10 mouse cellular contexts compared by ENCODE assay signal in the genomic region with DNA sequence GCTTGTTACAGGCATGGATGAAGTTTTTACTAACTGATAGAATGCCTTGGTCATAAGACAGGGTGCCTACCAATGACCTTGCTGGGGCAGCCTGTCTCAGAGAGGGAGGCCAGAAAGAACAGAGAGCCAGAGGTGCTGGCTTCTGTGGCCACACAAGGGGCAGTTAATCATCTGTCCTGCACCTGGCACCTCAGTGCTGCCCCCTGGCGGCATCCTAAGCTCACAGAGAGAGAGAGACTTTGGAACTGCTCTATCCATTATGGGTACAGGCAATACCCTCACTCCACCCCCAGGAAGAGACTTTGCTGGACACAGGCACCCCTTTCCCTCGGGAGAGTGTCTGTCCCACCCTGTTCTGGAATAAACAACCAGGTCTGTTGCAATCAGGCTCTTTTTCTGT. TPM values are rescaled to one million over a fixed set of nuclear protein-coding genes. Genes with fewer than 3 reads are reported as not detected.
A peak's percentile ranks its signal among the peaks of the same experiment; 100 is the strongest.
DNase-seq lines count a peak whose midpoint lies in the region; ATAC-seq and TF ChIP-seq lines count a peak whose summit lies in the region.
"Had no signal": no experiment of that assay in that cellular context is flagged by ENCODE, and none has a peak within 500 bp of the region (broad histone marks: within the 10 kb centered on the region; RNA-seq: fewer than 3 reads in every experiment).

No protein-coding gene starts in this region.

- TF ChIP-seq POLR2A in kidney, adult 2 months (IDR thresholded peaks at IDR 0.05; ENCODE audit: low read depth, low read length), result no peak

- TF ChIP-seq EP300 in lung, postnatal 0 days (IDR thresholded peaks at IDR 0.05), result no peak

- peak; percentile 48 for ATAC-seq in lung, postnatal 0 days

- WGBS in kidney, adult 2 months, result 23% methylated on average over 2 of the region's 2 CpGs
- 14% methylated on average over 2 of the region's 2 CpGs for WGBS in lung, postnatal 0 days

- H3K27ac ChIP-seq in kidney, adult 2 months (ENCODE audit: insufficient read depth, low read depth, low read length), result no peak overlapping the region
- no peak overlapping the region for H3K27ac ChIP-seq in lung, postnatal 0 days (ENCODE audit: low read length)
- H3K27ac ChIP-seq: heart, embryonic 15.5 days; neural tube, embryonic 12.5 days had no signal

- peak; percentile 68 for TF ChIP-seq CTCF in kidney, adult 2 months (conservative IDR thresholded peaks at IDR 0.05; ENCODE audit: insufficient read depth, insufficient read length, low read depth, low read length)
- TF ChIP-seq CTCF in lung, postnatal 0 days (IDR thresholded peaks at IDR 0.05), result peak; percentile 79

- H3K9ac ChIP-seq in lung, postnatal 0 days (replicated peaks; ENCODE audit: low read depth), result no peak overlapping the region
- H3K9ac ChIP-seq: heart, embryonic 15.5 days; neural tube, embryonic 12.5 days had no signal

- H3K4me1 ChIP-seq in kidney, adult 2 months (ENCODE audit: control insufficient read depth, insufficient read depth, low read length), result peaks cover 4% of the 10 kb centered on the region
- no peaks in the 10 kb centered on the region for H3K4me1 ChIP-seq in lung, postnatal 0 days (ENCODE audit: insufficient read depth, low read depth, low read length)

- H3K27me3 ChIP-seq in kidney, adult 2 months (replicated peaks; ENCODE audit: control insufficient read depth, insufficient read depth, low read length), result no peaks in the 10 kb centered on the region
- no peaks in the 10 kb centered on the region for H3K27me3 ChIP-seq in lung, postnatal 0 days (replicated peaks; ENCODE audit: insufficient read depth, low read length)
- H3K27me3 ChIP-seq: heart, embryonic 15.5 days; neural tube, embryonic 12.5 days had no signal

- no peak overlapping the region for H3K4me2 ChIP-seq in lung, postnatal 0 days (replicated peaks; ENCODE audit: low read depth, low read length)
- H3K4me2 ChIP-seq: heart, embryonic 15.5 days; neural tube, embryonic 12.5 days had no signal

- H3K36me3 ChIP-seq in kidney, adult 2 months (ENCODE audit: control insufficient read depth, insufficient read depth, low read length), result no peaks in the 10 kb centered on the region
- H3K36me3 ChIP-seq in lung, postnatal 0 days (ENCODE audit: insufficient read depth, low read length), result no peaks in the 10 kb centered on the region
- H3K36me3 ChIP-seq: heart, embryonic 15.5 days; neural tube, embryonic 12.5 days had no signal

- no peaks in the 10 kb centered on the region for H3K9me3 ChIP-seq in lung, postnatal 0 days (ENCODE audit: low read length)
- H3K9me3 ChIP-seq: heart, embryonic 15.5 days; neural tube, embryonic 12.5 days had no signal

- DNase-seq in cerebellum, adult 9-11 months, result peak; percentile 9
- no peak for DNase-seq in cerebellum, adult 11 months
- DNase-seq in retina, adult 2 months (ENCODE audit: low read depth, low spot score), result peak; percentile 4
- no peak for DNase-seq in retina, embryonic 14.5 days (ENCODE audit: low spot score)
- peak; percentile 60 for DNase-seq in embryo, embryonic 10 days (ENCODE audit: low spot score)
- DNase-seq in kidney, adult 2 months, result peak; percentile 63
- peak; percentile 64 for DNase-seq in lung, postnatal 0 days (ENCODE audit: low spot score)
- peak; percentile 48 to 64 for DNase-seq in spleen, postnatal 36 days (ENCODE audit: low spot score in 2 of 2)

- H3K4me3 ChIP-seq in kidney, adult 2 months (ENCODE audit: insufficient read depth, low read depth, low read length), result no peak overlapping the region
- H3K4me3 ChIP-seq in lung, postnatal 0 days (ENCODE audit: low read depth, low read length), result no peak overlapping the region
- H3K4me3 ChIP-seq: heart, embryonic 15.5 days; neural tube, embryonic 12.5 days had no signal

RNA-seq across cellular contexts. Expression of gene Art4, which starts 9.7 kb away (rescaled TPM):
- polyA plus RNA-seq in kidney, adult 2 months (2012; rRNA removed), result 4.9 TPM in 2 replicates
- 7.5 and 7.9 TPM in 2 replicates for polyA plus RNA-seq in lung, postnatal 0 days (2015; fragmentation: Nextera tagmentation; extraction: Ambion mirVana)

RNA-seq across cellular contexts. Expression of gene Smco3, which starts 12.5 kb away (rescaled TPM):
- 0.59 and 0.81 TPM in 2 replicates for polyA plus RNA-seq in kidney, adult 2 months (2012; rRNA removed)
- polyA plus RNA-seq in lung, postnatal 0 days (2015; fragmentation: Nextera tagmentation; extraction: Ambion mirVana), result 2.3 and 3.4 TPM in 2 replicates
- polyA plus RNA-seq: heart, embryonic 15.5 days had no signal

RNA-seq across cellular contexts. Expression of gene Wbp11, which starts 19.8 kb away (rescaled TPM):
- polyA plus RNA-seq in kidney, adult 2 months (2012; rRNA removed), result 28.3 and 28.6 TPM in 2 replicates
- polyA plus RNA-seq in lung, postnatal 0 days (2015; fragmentation: Nextera tagmentation; extraction: Ambion mirVana), result 44.4 and 46.1 TPM in 2 replicates

RNA-seq across cellular contexts. Expression of gene BC049715, which starts 20.4 kb away (rescaled TPM):
- polyA plus RNA-seq in kidney, adult 2 months (2012; rRNA removed), result 0.99 and 1.3 TPM in 2 replicates
- 1.8 and 2.2 TPM in 2 replicates for polyA plus RNA-seq in lung, postnatal 0 days (2015; fragmentation: Nextera tagmentation; extraction: Ambion mirVana)

RNA-seq across cellular contexts. Expression of gene Mgp, which starts 27.8 kb away (rescaled TPM):
- polyA plus RNA-seq in kidney, adult 2 months (2012; rRNA removed), result 725 and 868 TPM in 2 replicates
- polyA plus RNA-seq in lung, postnatal 0 days (2015; fragmentation: Nextera tagmentation; extraction: Ambion mirVana), result 1,533 and 1,851 TPM in 2 replicates

Comparison
In these comparisons a context has a peak if more than half of its experiments do, and no peak if none do; other contexts are left out.
1. DNase-seq: peak in cerebellum, adult 9-11 months (single experiment), retina, adult 2 months (single experiment), embryo, embryonic 10 days (single experiment), kidney, adult 2 months (single experiment), lung, postnatal 0 days (single experiment) and spleen, postnatal 36 days (2 of 2); none in cerebellum, adult 11 months (single experiment) and retina, embryonic 14.5 days (single experiment).